Mouse (Mus musculus): ENCODE results near the gene Serpinb9b. TPM values are rescaled to one million over a fixed set of nuclear protein-coding genes. Genes with fewer than 3 reads are reported as not detected.

Gene Serpinb9b
- total and polyA plus RNA-seq, 3 experiments = 0.05 TPM; not detected in 2

DNA sequence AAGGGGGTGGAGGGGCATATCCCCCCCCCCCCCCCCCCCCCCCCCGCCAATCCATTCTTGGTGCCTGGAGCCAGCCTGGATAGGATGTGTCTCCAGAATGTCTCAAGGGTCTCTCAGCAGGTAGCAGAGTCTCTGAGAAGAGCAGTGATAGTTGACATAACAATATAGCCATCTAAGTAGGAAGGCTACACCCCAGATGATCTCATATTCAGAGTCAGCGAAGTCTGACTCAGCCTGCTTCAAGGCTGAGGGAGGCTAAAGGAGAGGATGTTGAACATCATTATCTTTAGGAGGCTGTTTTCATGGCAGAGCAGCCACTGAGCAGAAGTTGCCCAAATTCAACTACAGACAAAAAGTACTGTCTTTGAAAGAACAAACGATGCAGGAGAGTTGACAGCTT is 3.1 kb downstream of the Serpinb9b start:
- no peak for DNase-seq (ENCODE audit: low spot score)

DNA sequence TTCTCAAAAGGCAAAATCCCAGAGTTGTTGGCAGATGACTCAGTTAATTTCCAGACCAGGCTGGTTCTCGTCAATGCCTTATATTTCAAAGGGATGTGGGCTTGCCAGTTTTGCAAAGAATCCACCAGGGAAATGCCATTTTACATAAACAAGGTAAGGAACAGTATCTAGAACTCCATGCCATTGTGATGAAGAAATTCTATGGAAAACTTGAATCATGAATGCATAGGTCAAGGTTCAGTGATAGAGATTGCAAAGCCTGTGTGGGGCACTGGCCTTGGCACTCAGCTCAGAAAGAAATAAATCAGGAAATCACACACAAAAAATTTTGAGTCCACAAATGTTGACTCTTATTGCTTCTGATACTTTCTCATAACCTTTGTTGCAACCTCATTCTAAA is 8.3 kb downstream of the Serpinb9b start:
- Histone ChIP-seq H3K9me3 (replicated peaks) (no peaks in the 10 kb centered on the region), H3K36me3 (replicated peaks) (no peaks in the 10 kb centered on the region), H3K4me3 (ENCODE audit: low read depth, low read length) (no peak overlapping the region), H3K4me1 (ENCODE audit: insufficient read depth, low read depth, low read length) (no peaks in the 10 kb centered on the region), H3K27me3 (ENCODE audit: insufficient read depth, low read length) (no peaks in the 10 kb centered on the region; the same call in 1 of the 2 replicates)
- ATAC-seq (ENCODE audit: extremely low read depth, insufficient number of reproducible peaks, low FRiP score, poor library complexity, severe bottlenecking) (no peak), DNase-seq (ENCODE audit: low spot score) (no peak)
- TF ChIP-seq TAL1 (conservative IDR thresholded peaks at IDR 0.05; ENCODE audit: low read depth, low read length) (no peak), CTCF (IDR thresholded peaks at IDR 0.05; ENCODE audit: low read depth, low read length) (no peak), GATA1 (IDR thresholded peaks at IDR 0.05; ENCODE audit: borderline replicate concordance, low read length) (no peak), GATA2 (IDR thresholded peaks at IDR 0.05; ENCODE audit: borderline replicate concordance, low read depth, low read length) (no peak), POLR2AphosphoS5 (IDR thresholded peaks at IDR 0.05; ENCODE audit: insufficient replicate concordance, low read depth, low read length) (no peak)

More for the DNA sequence above, 3.1 kb downstream of the Serpinb9b start:
- Histone ChIP-seq H3K9me3 (replicated peaks) (no peaks in the 10 kb centered on the region), H3K36me3 (replicated peaks) (no peaks in the 10 kb centered on the region), H3K4me1 (ENCODE audit: insufficient read depth, low read depth, low read length) (no peaks in the 10 kb centered on the region), H3K27me3 (ENCODE audit: insufficient read depth, low read length) (peaks cover 4% of the 10 kb centered on the region; the same call in 1 of the 2 replicates), H3K4me3 (ENCODE audit: low read depth, low read length) (no peak overlapping the region)
- no peak for ATAC-seq (ENCODE audit: extremely low read depth, insufficient number of reproducible peaks, low FRiP score, poor library complexity, severe bottlenecking)
- TF ChIP-seq TAL1 (conservative IDR thresholded peaks at IDR 0.05; ENCODE audit: low read depth, low read length) (no peak), CTCF (IDR thresholded peaks at IDR 0.05; ENCODE audit: low read depth, low read length) (no peak)

DNA sequence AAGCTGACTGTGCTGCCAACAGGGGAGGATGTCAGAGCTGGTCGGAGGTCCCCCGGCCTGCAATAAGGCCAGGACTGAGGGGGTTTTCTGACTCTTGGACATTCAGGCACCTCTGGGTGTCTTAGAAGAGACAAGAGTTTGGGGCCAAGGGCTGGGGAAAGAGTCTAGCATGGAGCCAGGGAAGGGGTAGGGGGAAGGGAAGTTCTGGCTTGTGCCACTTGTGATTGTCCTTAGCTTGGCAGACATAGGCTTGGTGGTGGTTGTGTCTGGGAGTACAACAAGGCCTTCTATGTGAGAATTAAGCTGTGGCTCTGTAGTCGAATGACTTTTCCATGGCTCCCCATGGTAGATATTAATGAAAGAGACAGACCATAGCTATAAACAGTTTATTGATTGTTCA is 16.3 kb downstream of the Serpinb9b start:
- Histone ChIP-seq H3K36me3 (replicated peaks) (no peaks in the 10 kb centered on the region), H3K4me3 (ENCODE audit: low read depth, low read length) (no peak overlapping the region), H3K27me3 (ENCODE audit: insufficient read depth, low read length) (no peaks in the 10 kb centered on the region; the same call in 1 of the 2 replicates), H3K9me3 (replicated peaks) (no peaks in the 10 kb centered on the region), H3K4me1 (ENCODE audit: insufficient read depth, low read depth, low read length) (no peaks in the 10 kb centered on the region)
- ATAC-seq (ENCODE audit: extremely low read depth, insufficient number of reproducible peaks, low FRiP score, poor library complexity, severe bottlenecking) (no peak), DNase-seq (ENCODE audit: low spot score) (no peak)
- no peak for TF ChIP-seq POLR2AphosphoS5 (IDR thresholded peaks at IDR 0.05; ENCODE audit: insufficient replicate concordance, low read depth, low read length)
- no peak for TF ChIP-seq TAL1 (conservative IDR thresholded peaks at IDR 0.05; ENCODE audit: low read depth, low read length)
- no peak for TF ChIP-seq GATA1 (IDR thresholded peaks at IDR 0.05; ENCODE audit: borderline replicate concordance, low read length)
- TF ChIP-seq GATA2 (IDR thresholded peaks at IDR 0.05; ENCODE audit: borderline replicate concordance, low read depth, low read length) = no peak
- no peak for TF ChIP-seq CTCF (IDR thresholded peaks at IDR 0.05; ENCODE audit: low read depth, low read length)

DNA sequence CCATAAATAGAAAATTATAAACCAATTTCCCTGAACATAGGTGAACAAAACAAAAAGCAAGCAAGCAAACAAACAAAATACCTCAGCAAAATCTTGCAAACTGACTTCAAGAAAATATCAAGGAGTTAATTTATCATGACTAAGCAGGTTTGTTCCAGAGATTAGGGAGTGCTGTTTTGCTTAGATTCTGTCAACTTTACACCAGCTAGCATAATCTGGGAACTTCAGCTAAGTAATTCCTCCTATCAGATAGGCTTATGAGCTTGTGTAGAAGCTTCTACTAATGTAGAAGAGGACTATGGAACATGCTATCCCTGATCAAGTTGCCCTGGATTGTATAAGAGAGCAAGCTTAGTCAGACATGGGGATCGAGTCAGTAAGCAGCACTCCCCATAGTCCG is 20.0 kb downstream of the Serpinb9b start:
- Histone ChIP-seq H3K4me3 (ENCODE audit: low read depth, low read length) (no peak overlapping the region), H3K36me3 (replicated peaks) (no peaks in the 10 kb centered on the region), H3K27me3 (ENCODE audit: insufficient read depth, low read length) (0 out of 2 replicates have a peak, but pooled peaks cover 3% of the 10 kb centered on the region), H3K4me1 (ENCODE audit: insufficient read depth, low read depth, low read length) (no peaks in the 10 kb centered on the region), H3K9me3 (replicated peaks) (no peaks in the 10 kb centered on the region)
- DNase-seq (ENCODE audit: low spot score) = no peak
- no peak for TF ChIP-seq GATA2 (IDR thresholded peaks at IDR 0.05; ENCODE audit: borderline replicate concordance, low read depth, low read length)
- no peak for TF ChIP-seq GATA1 (IDR thresholded peaks at IDR 0.05; ENCODE audit: borderline replicate concordance, low read length)
- no peak for TF ChIP-seq CTCF (IDR thresholded peaks at IDR 0.05; ENCODE audit: low read depth, low read length)
- no peak for TF ChIP-seq POLR2AphosphoS5 (IDR thresholded peaks at IDR 0.05; ENCODE audit: insufficient replicate concordance, low read depth, low read length)
- TF ChIP-seq TAL1 (conservative IDR thresholded peaks at IDR 0.05; ENCODE audit: low read depth, low read length) = no peak
- no peak for ATAC-seq (ENCODE audit: extremely low read depth, insufficient number of reproducible peaks, low FRiP score, poor library complexity, severe bottlenecking)

DNA sequence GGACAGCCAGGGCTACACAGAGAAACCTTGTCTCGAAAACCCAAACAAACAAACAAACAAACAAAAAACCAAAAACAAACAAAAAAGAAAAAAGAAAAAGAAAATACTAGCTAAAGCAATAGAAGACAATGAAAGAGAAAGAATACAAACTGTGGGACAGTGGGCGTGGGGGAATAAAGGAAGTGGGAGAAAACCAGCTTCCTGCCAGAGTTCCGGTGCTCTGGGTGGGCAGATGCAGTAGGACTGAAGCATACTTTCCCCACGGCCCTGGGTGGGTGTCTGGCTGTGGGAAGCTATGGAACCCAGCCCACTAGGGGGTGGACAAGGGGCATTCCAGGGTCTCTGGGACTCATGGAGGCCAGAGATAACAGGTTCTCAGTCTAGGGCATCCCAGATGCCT is 21.0 kb downstream of the Serpinb9b start:
- Histone ChIP-seq H3K27me3 (ENCODE audit: insufficient read depth, low read length) (0 out of 2 replicates have a peak, but pooled peaks cover 3% of the 10 kb centered on the region), H3K36me3 (replicated peaks) (no peaks in the 10 kb centered on the region), H3K9me3 (replicated peaks) (no peaks in the 10 kb centered on the region), H3K4me3 (ENCODE audit: low read depth, low read length) (no peak overlapping the region), H3K4me1 (ENCODE audit: insufficient read depth, low read depth, low read length) (no peaks in the 10 kb centered on the region)
- ATAC-seq (ENCODE audit: extremely low read depth, insufficient number of reproducible peaks, low FRiP score, poor library complexity, severe bottlenecking) = no peak
- no peak for DNase-seq (ENCODE audit: low spot score)
- TF ChIP-seq GATA2 (IDR thresholded peaks at IDR 0.05; ENCODE audit: borderline replicate concordance, low read depth, low read length) (no peak), TAL1 (conservative IDR thresholded peaks at IDR 0.05; ENCODE audit: low read depth, low read length) (no peak), CTCF (IDR thresholded peaks at IDR 0.05; ENCODE audit: low read depth, low read length) (no peak), POLR2AphosphoS5 (IDR thresholded peaks at IDR 0.05; ENCODE audit: insufficient replicate concordance, low read depth, low read length) (no peak), GATA1 (IDR thresholded peaks at IDR 0.05; ENCODE audit: borderline replicate concordance, low read length) (no peak)

DNA sequence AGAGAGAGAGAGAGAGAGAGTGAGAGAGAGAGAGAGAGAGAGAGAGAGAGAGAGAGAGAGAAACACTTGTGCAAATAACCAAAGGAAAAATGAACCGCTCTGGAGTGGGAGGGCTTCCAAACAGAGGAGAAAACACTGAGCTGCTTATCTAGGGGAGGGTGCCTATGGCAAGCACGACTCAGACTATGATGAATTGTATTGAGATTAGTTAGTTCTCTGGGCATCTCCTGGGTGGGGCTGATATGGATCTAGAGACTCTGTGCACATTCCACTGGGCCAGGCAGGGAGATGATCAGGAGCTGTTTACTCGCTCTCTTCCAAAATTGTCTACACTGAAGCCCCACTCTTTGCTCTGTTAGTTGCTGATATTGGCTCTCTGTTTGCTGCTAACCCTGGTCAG is 24.5 kb downstream of the Serpinb9b start:
- no peak for ATAC-seq (ENCODE audit: extremely low read depth, insufficient number of reproducible peaks, low FRiP score, poor library complexity, severe bottlenecking)
- 0 out of 2 replicates have a peak, but pooled peaks cover 3% of the 10 kb centered on the region for H3K27me3 ChIP-seq (ENCODE audit: insufficient read depth, low read length)
- no peak overlapping the region for H3K4me3 ChIP-seq (ENCODE audit: low read depth, low read length)
- H3K9me3 ChIP-seq (replicated peaks) = no peaks in the 10 kb centered on the region
- no peak for TF ChIP-seq GATA2 (IDR thresholded peaks at IDR 0.05; ENCODE audit: borderline replicate concordance, low read depth, low read length)
- TF ChIP-seq TAL1 (conservative IDR thresholded peaks at IDR 0.05; ENCODE audit: low read depth, low read length) = no peak
- TF ChIP-seq POLR2AphosphoS5 (IDR thresholded peaks at IDR 0.05; ENCODE audit: insufficient replicate concordance, low read depth, low read length) = no peak
- TF ChIP-seq CTCF (IDR thresholded peaks at IDR 0.05; ENCODE audit: low read depth, low read length) = no peak
- TF ChIP-seq GATA1 (IDR thresholded peaks at IDR 0.05; ENCODE audit: borderline replicate concordance, low read length) = no peak
- H3K4me1 ChIP-seq (ENCODE audit: insufficient read depth, low read depth, low read length) = no peaks in the 10 kb centered on the region
- no peak for DNase-seq (ENCODE audit: low spot score)
- no peaks in the 10 kb centered on the region for H3K36me3 ChIP-seq (replicated peaks)
